Mouse (Mus musculus): ENCODE results near the gene Atn1. TPM values are rescaled to one million over a fixed set of nuclear protein-coding genes. Genes with fewer than 3 reads are reported as not detected.
"Not testable (repeated sequence)": the region's sequence is repeated elsewhere in the genome, so short reads cannot be mapped to it uniquely, and the experiment has no call there.

Atn1 gene
- polyA plus RNA-seq (2014; fragmentation: Nextera tagmentation; extraction: Ambion mirVana): 24.4 and 32.3 TPM in 2 replicates

DNA sequence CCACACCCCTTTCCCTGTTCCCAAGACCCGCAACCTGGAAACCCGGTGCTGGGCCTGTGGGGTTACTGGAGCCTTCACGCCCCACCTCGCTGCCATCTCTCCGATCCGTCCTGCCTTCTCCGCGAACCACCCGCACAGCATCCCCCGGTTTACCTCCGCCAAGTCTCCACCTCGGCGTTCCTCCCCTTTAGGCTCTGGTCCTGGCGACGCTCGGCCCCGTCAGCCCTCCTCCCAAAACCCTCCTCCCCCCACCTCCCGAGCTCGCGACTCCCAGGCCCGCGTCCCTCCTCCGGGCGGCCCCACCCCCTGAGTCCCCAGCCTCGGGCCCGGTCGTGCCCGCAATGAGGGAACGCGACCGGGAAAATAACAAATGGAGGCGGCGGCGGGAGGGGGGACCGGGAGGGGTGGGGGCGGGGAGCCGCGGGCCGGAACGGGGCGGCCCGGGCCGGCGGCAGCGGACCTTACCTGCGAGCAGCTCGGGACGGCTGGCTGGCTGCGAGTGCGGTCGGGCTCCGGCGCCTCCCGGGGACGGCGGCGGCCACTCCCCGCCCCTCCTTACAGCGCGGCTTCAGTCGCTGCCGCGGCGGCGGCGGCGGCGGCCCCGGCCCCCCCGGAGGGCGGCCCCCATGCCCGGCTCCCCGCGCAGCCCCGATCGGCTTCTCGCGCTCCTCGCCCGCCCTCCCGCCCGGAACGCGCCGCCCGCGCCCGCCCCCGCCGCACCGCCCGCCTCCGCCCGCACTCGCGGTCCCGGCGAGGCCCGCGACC, at the start of gene Atn1, which contains the start of gene Gm45234:
TSS of gene Atn1 (minus strand) at position 694 of the 765 bp plus-strand sequence.
TSS of gene Gm45234 (minus strand) at position 191 of the 765 bp plus-strand sequence.
- Histone ChIP-seq H3K9ac (replicated peaks; ENCODE audit: low read length) (peak within 1 kb of the TSS; percentile 93), H3K27ac (replicated peaks; ENCODE audit: low read depth, low read length) (peak within 1 kb of the TSS; percentile 97), H3K4me2 (ENCODE audit: low read length) (peak within 1 kb of the TSS; percentile 70), H3K36me3 (ENCODE audit: control insufficient read depth, insufficient read depth, low read length) (peaks cover 6% of the 10 kb centered on the region; the same call in 1 of the 2 replicates), H3K4me3 (replicated peaks; ENCODE audit: low read depth, low read length) (peak within 1 kb of the TSS; percentile 79), H3K4me1 (ENCODE audit: control insufficient read depth, insufficient read depth, low read length) (peaks cover 41% of the 10 kb centered on the region), H3K9me3 (ENCODE audit: control insufficient read depth, low read length) (no peaks in the 10 kb centered on the region), H3K27me3 (ENCODE audit: control insufficient read depth, insufficient read depth, low read length) (no peaks in the 10 kb centered on the region)
- 1% methylated on average over 65 of the region's 100 CpGs for WGBS
- ATAC-seq (ENCODE audit: low FRiP score, low TSS enrichment): peak; percentile 66
- peak; percentile 82 for DNase-seq

DNA sequence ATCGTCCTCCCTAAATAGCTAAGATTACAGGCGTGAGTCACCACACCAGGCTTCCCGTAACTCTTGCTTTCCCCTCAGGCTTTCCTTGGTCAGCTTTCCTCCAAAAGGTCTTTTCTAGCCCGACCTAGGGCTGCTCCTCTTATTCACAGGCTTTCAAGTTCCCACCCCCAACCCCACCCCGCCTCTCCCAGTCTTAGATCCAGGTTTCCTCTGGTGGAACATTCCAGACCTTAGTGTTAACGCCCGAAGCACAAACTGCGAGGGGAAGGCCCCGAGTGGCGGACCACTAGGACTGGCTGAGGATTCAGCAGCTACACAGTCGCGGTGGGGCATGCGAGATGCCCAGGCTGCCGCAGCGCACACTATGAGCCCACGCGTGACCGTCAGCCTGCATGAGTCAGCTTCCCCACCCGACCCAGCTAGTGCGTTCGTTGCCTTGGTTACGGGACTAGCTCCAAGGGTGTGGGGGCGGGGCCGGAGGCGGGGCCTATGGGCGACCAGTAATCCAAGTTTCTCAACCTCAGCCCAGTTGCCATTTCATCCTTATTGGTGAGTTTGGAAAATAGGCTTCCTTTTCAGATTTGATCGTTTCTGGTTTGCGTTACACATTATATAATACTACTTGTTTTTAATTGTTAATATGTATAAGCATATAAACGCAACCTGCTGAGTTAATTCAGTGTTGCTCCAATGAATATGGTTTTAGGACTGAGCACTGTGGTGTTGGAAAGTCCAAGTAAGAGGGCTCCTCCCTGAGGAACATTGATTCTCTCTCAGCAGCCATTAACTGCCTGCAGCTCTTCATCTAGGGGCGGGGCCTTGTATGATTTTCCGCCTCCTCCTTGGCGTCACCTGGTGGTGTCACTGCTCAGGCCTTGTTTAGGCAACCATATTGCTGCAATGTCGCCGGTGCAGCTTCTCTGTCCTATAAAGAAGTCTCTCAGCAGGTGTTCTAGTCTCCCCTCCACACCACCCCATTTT, 49.3 kb upstream of the Atn1 start:
- WGBS: 3% methylated on average over 34 of the region's 34 CpGs
- Histone ChIP-seq H3K4me2 (ENCODE audit: low read length) (peak overlapping the region; percentile 73), H3K4me1 (ENCODE audit: control insufficient read depth, insufficient read depth, low read length) (peaks cover 30% of the 10 kb centered on the region), H3K9ac (replicated peaks; ENCODE audit: low read length) (peak overlapping the region; percentile 56), H3K36me3 (ENCODE audit: control insufficient read depth, insufficient read depth, low read length) (peaks cover 4% of the 10 kb centered on the region; the same call in 1 of the 2 replicates), H3K27me3 (ENCODE audit: control insufficient read depth, insufficient read depth, low read length) (no peaks in the 10 kb centered on the region), H3K27ac (replicated peaks; ENCODE audit: low read depth, low read length) (peak overlapping the region; percentile 77), H3K9me3 (ENCODE audit: control insufficient read depth, low read length) (no peaks in the 10 kb centered on the region), H3K4me3 (replicated peaks; ENCODE audit: low read depth, low read length) (peak overlapping the region; percentile 39)
- DNase-seq (peak; percentile 96), ATAC-seq (ENCODE audit: low FRiP score, low TSS enrichment) (peak; percentile 88)

DNA sequence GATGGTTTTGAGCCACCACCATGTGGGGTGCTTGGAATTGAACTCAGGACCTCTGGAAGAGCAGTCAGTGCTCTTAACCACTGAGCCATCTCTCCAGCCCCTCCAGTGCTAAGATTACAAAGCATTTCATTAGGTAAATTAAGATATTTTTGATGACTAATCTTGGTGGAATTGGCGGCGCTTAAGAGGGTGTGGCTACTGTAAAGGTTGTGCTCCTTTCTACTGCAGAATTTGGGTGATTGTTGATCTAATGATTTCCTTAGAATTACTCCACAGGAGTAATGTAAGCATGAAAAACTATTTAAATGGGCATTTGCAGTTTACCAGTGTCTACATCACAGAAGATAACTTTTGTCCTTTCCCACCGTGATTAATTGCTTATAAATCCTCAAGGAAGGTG, 48.0 kb upstream of the Atn1 start:
- DNase-seq: no peak
- Histone ChIP-seq H3K4me3 (replicated peaks; ENCODE audit: low read depth, low read length) (no peak overlapping the region), H3K9me3 (ENCODE audit: control insufficient read depth, low read length) (no peaks in the 10 kb centered on the region), H3K4me2 (ENCODE audit: low read length) (no peak overlapping the region), H3K4me1 (ENCODE audit: control insufficient read depth, insufficient read depth, low read length) (peaks cover 24% of the 10 kb centered on the region), H3K27ac (replicated peaks; ENCODE audit: low read depth, low read length) (no peak overlapping the region), H3K36me3 (ENCODE audit: control insufficient read depth, insufficient read depth, low read length) (no peaks in the 10 kb centered on the region), H3K27me3 (ENCODE audit: control insufficient read depth, insufficient read depth, low read length) (no peaks in the 10 kb centered on the region), H3K9ac (replicated peaks; ENCODE audit: low read length) (no peak overlapping the region)
- no peak for ATAC-seq (ENCODE audit: low FRiP score, low TSS enrichment)
- 90% methylated on average over 3 of the region's 3 CpGs for WGBS

DNA sequence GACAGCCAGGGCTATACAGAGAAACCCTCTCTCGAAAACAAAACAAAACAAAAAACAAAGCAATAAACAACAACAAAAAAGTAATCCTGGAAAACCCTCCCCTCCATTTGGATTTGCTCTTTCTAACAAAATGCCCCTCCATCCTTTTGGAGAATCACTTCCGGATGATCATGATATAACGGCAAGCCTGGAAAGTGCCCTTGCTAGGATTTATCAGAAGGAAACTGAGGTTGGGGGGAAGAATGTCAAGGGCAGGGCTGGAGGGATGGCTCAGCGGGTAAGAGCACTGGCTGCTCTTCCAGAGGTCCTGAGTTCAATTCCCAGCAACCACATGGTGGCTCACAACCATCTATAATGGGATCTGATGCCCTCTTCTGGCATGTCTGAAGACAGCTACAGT, 47.4 kb upstream of the Atn1 start:
- not testable (repeated sequence) for H3K27ac ChIP-seq (replicated peaks; ENCODE audit: low read depth, low read length); ATAC-seq (ENCODE audit: low FRiP score, low TSS enrichment); H3K27me3 ChIP-seq (ENCODE audit: control insufficient read depth, insufficient read depth, low read length); H3K36me3 ChIP-seq (ENCODE audit: control insufficient read depth, insufficient read depth, low read length); DNase-seq; H3K9ac ChIP-seq (replicated peaks; ENCODE audit: low read length); H3K9me3 ChIP-seq (ENCODE audit: control insufficient read depth, low read length); H3K4me2 ChIP-seq (ENCODE audit: low read length); H3K4me3 ChIP-seq (replicated peaks; ENCODE audit: low read depth, low read length)
- H3K4me1 ChIP-seq (ENCODE audit: control insufficient read depth, insufficient read depth, low read length): peaks cover 17% of the 10 kb centered on the region
- WGBS: 90% methylated on average over 4 of the region's 4 CpGs

DNA sequence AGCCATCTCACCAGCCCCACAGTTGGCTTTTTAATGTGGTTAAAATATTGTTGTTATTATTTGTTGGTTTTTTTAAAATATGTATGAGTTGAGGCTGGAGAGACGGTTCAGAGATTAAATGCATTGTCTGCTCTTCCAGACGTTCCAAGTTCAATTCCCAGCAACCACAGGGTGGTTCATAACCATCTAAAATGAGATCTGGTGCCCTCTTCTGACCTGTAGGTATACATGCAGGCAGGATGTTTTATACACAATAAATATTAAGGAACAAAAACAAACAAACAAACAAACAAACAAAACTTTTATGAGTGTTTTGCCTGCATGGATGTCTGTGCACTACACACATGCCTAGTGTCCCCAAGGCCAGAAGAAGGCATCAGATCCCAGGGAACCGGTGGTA, 46.7 kb upstream of the Atn1 start:
- Histone ChIP-seq H3K4me2 (ENCODE audit: low read length) (no peak overlapping the region), H3K4me1 (ENCODE audit: control insufficient read depth, insufficient read depth, low read length) (peaks cover 14% of the 10 kb centered on the region), H3K36me3 (ENCODE audit: control insufficient read depth, insufficient read depth, low read length) (no peaks in the 10 kb centered on the region), H3K27ac (replicated peaks; ENCODE audit: low read depth, low read length) (no peak overlapping the region), H3K9ac (replicated peaks; ENCODE audit: low read length) (no peak overlapping the region), H3K4me3 (replicated peaks; ENCODE audit: low read depth, low read length) (no peak overlapping the region), H3K9me3 (ENCODE audit: control insufficient read depth, low read length) (no peaks in the 10 kb centered on the region), H3K27me3 (ENCODE audit: control insufficient read depth, insufficient read depth, low read length) (no peaks in the 10 kb centered on the region)
- DNase-seq: no peak
- WGBS: 74% methylated on average over 3 of the region's 3 CpGs
- ATAC-seq (ENCODE audit: low FRiP score, low TSS enrichment): no peak

DNA sequence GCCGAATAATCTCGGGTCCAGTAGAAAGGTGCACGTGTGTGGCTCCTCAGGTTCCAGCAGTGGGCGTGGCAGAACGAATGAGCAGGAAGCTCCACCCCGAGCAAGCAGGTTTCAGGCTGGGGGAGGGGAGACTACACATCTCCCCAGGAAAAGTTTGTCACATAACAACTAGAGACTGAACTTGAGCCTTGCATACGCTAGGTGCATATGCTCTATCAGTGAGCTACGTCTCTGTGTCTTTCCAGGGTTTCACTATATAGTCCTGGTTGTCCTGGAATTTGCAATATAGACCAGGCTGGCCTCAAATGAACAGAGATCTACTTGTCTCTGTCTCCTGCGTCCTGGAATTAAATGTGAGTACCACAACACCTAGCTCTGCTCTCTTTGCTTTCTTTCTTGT, 46.1 kb upstream of the Atn1 start:
- not testable (repeated sequence) for H3K9ac ChIP-seq (replicated peaks; ENCODE audit: low read length); H3K36me3 ChIP-seq (ENCODE audit: control insufficient read depth, insufficient read depth, low read length); ATAC-seq (ENCODE audit: low FRiP score, low TSS enrichment); H3K27ac ChIP-seq (replicated peaks; ENCODE audit: low read depth, low read length); H3K9me3 ChIP-seq (ENCODE audit: control insufficient read depth, low read length); DNase-seq; H3K4me2 ChIP-seq (ENCODE audit: low read length); H3K4me3 ChIP-seq (replicated peaks; ENCODE audit: low read depth, low read length); H3K27me3 ChIP-seq (ENCODE audit: control insufficient read depth, insufficient read depth, low read length)
- 18% methylated on average over 6 of the region's 9 CpGs for WGBS
- H3K4me1 ChIP-seq (ENCODE audit: control insufficient read depth, insufficient read depth, low read length): peaks cover 14% of the 10 kb centered on the region

DNA sequence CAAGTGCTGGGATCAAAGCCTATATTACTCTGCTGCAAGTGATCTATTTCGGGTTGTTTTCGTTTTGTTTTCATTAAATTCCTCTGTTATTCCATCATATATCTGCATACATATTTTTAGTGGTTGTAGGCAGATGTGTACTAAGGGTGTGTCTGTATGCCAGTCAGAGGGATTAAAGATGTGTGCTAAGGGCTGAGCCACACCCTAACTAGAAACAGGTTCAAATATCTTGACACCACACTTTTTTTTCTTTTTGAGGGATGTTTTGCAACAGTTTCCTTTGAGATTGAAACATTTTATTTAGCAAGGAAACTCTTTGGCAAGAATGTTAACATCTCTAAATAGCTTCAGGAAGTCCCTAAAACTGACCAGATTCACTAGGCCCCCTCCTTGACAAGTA, 39.9 kb upstream of the Atn1 start:
- DNase-seq (no peak), ATAC-seq (ENCODE audit: low FRiP score, low TSS enrichment) (no peak)
- Histone ChIP-seq H3K36me3 (ENCODE audit: control insufficient read depth, insufficient read depth, low read length) (no peaks in the 10 kb centered on the region), H3K9ac (replicated peaks; ENCODE audit: low read length) (no peak overlapping the region), H3K27me3 (ENCODE audit: control insufficient read depth, insufficient read depth, low read length) (no peaks in the 10 kb centered on the region), H3K4me3 (replicated peaks; ENCODE audit: low read depth, low read length) (no peak overlapping the region), H3K27ac (replicated peaks; ENCODE audit: low read depth, low read length) (no peak overlapping the region), H3K4me1 (ENCODE audit: control insufficient read depth, insufficient read depth, low read length) (no peaks in the 10 kb centered on the region), H3K4me2 (ENCODE audit: low read length) (no peak overlapping the region), H3K9me3 (ENCODE audit: control insufficient read depth, low read length) (no peaks in the 10 kb centered on the region)
- WGBS: 80% methylated on average over 2 of the region's 2 CpGs

DNA sequence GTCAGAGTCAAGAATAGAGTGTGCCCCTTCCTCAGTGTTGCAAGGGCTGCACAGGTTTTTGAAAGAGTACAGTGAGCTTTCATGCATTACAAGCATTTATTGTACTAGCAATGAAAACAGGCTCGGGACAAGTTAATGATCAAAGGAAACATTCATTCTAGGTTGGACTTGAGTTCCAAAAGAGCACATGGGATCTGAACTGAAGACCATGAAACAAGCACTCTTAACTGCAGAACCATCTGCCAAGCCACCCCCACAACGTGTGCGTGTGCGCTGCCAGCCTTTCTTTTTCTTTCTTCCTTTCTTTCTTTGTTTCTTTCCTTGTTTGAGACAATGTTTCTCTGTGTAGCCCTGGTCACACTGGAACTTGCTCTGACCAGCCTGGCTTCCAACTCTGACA, 39.5 kb upstream of the Atn1 start:
- no peak for DNase-seq
- H3K36me3 ChIP-seq (ENCODE audit: control insufficient read depth, insufficient read depth, low read length): no peaks in the 10 kb centered on the region
- H3K9me3 ChIP-seq (ENCODE audit: control insufficient read depth, low read length): no peaks in the 10 kb centered on the region
- no peaks in the 10 kb centered on the region for H3K4me1 ChIP-seq (ENCODE audit: control insufficient read depth, insufficient read depth, low read length)
- H3K9ac ChIP-seq (replicated peaks; ENCODE audit: low read length): no peak overlapping the region
- H3K4me3 ChIP-seq (replicated peaks; ENCODE audit: low read depth, low read length): no peak overlapping the region
- no peaks in the 10 kb centered on the region for H3K27me3 ChIP-seq (ENCODE audit: control insufficient read depth, insufficient read depth, low read length)
- H3K4me2 ChIP-seq (ENCODE audit: low read length): no peak overlapping the region
- no peak overlapping the region for H3K27ac ChIP-seq (replicated peaks; ENCODE audit: low read depth, low read length)
- 70% methylated on average over 4 of the region's 4 CpGs for WGBS
- no peak for ATAC-seq (ENCODE audit: low FRiP score, low TSS enrichment)
